Mouse (Mus musculus) T-cell, adult 2 months (primary cell): ENCODE measurements around the gene Cds1.
"Not testable (repeated sequence)": the region's sequence is repeated elsewhere in the genome, so short reads cannot be mapped to it uniquely, and the experiment has no call there.

Experiments used
- DNase-seq: peaks from one replicate; pipeline ENCODE4 v3.0.0; 2022; ENCODE audit warnings: low spot score

Cds1 gene

GRCm38 (mm10) chr5:101828932-101829331 is 64.0 kb downstream of the Cds1 start:
- DNase-seq = no peak

- no peak for DNase-seq
Measured at GRCm38 (mm10) chr5:101830180-101830579, 65.2 kb downstream of the Cds1 start.

GRCm38 (mm10) chr5:101832042-101832441 is 67.1 kb downstream of the Cds1 start:
- no peak for DNase-seq

- no peak for DNase-seq
Measured at GRCm38 (mm10) chr5:101832991-101833390, 68.1 kb downstream of the Cds1 start.

GRCm38 (mm10) chr5:101833875-101834274 is 68.9 kb downstream of the Cds1 start:
- DNase-seq = no peak

- no peak for DNase-seq
Measured at GRCm38 (mm10) chr5:101836221-101836620, 71.3 kb downstream of the Cds1 start.

- DNase-seq = not testable (repeated sequence)
Measured at GRCm38 (mm10) chr5:101837605-101838004, 72.7 kb downstream of the Cds1 start.

GRCm38 (mm10) chr5:101840476-101840875 is 75.5 kb downstream of the Cds1 start:
- no peak for DNase-seq

- no peak for DNase-seq
Measured at GRCm38 (mm10) chr5:101845011-101845410, 80.1 kb downstream of the Cds1 start.

GRCm38 (mm10) chr5:101845930-101846329 is 81.0 kb downstream of the Cds1 start:
- no peak for DNase-seq

GRCm38 (mm10) chr5:101847323-101847722 is 82.4 kb downstream of the Cds1 start:
- DNase-seq = no peak

GRCm38 (mm10) chr5:101847762-101848161 is 82.8 kb downstream of the Cds1 start:
- no peak for DNase-seq

- DNase-seq = no peak
Measured at GRCm38 (mm10) chr5:101851133-101851532, 86.2 kb downstream of the Cds1 start.

GRCm38 (mm10) chr5:101852116-101852680 is 87.3 kb downstream of the Cds1 start:
- no peak for DNase-seq

GRCm38 (mm10) chr5:101854100-101854499 is 89.2 kb downstream of the Cds1 start:
- no peak for DNase-seq

- no peak for DNase-seq
Measured at GRCm38 (mm10) chr5:101854667-101855066, 89.7 kb downstream of the Cds1 start.

GRCm38 (mm10) chr5:101855475-101855874 is 90.5 kb downstream of the Cds1 start:
- DNase-seq = no peak

- DNase-seq = no peak
Measured at GRCm38 (mm10) chr5:101858891-101859436, 94.0 kb downstream of the Cds1 start.

GRCm38 (mm10) chr5:101861786-101862571 is 97.0 kb downstream of the Cds1 start:
- DNase-seq = no peak

- DNase-seq = no peak
Measured at GRCm38 (mm10) chr5:101862651-101863050, 97.7 kb downstream of the Cds1 start.

- DNase-seq = no peak
Measured at GRCm38 (mm10) chr5:101863946-101864345, 99.0 kb downstream of the Cds1 start.

- no peak for DNase-seq
Measured at GRCm38 (mm10) chr5:101866722-101867121, 101.8 kb downstream of the Cds1 start.
